Mouse (Mus musculus): Measurements from ENCODE around the gene Eif4g3. TPM values are rescaled to one million over a fixed set of nuclear protein-coding genes. Genes with fewer than 3 reads are reported as not detected.
A peak's percentile ranks its signal among the peaks of the same experiment; 100 is the strongest.

Gene Eif4g3
- 43.9 and 46.2 TPM in 2 replicates for polyA plus RNA-seq (2015; fragmentation: Nextera tagmentation; extraction: Ambion mirVana)

- H3K27ac ChIP-seq, result peak within 1 kb of the TSS; percentile 96
- H3K4me1 ChIP-seq, result peaks cover 32% of the 10 kb centered on the region
- no peaks in the 10 kb centered on the region for H3K27me3 ChIP-seq
- no peak for ATAC-seq
- peak within 1 kb of the TSS; percentile 84 for H3K4me2 ChIP-seq
- WGBS, result 1% methylated on average over 39 of the region's 39 CpGs
- peaks cover 13% of the 10 kb centered on the region for H3K36me3 ChIP-seq (ENCODE audit: poor library complexity, severe bottlenecking)
- peak within 1 kb of the TSS; percentile 100 for H3K9ac ChIP-seq
- H3K4me3 ChIP-seq, result peak within 1 kb of the TSS; percentile 98
- no peaks in the 10 kb centered on the region for H3K9me3 ChIP-seq (replicated peaks)
Measured at GRCm38 (mm10) chr4:137992890-137993289, at the start of gene Eif4g3. TSS of gene Eif4g3 (plus strand) at chr4:137993022.

GRCm38 (mm10) chr4:137943540-137943939, 49.3 kb upstream of the Eif4g3 start:
- Histone ChIP-seq H3K4me2 (no peak overlapping the region), H3K4me3 (no peak overlapping the region), H3K27me3 (no peaks in the 10 kb centered on the region), H3K36me3 (ENCODE audit: poor library complexity, severe bottlenecking) (peaks cover 16% of the 10 kb centered on the region), H3K4me1 (peaks cover 26% of the 10 kb centered on the region), H3K9me3 (replicated peaks) (no peaks in the 10 kb centered on the region), H3K9ac (no peak overlapping the region), H3K27ac (no peak overlapping the region)
- no peak for ATAC-seq
- 91% methylated on average over 10 of the region's 10 CpGs for WGBS

GRCm38 (mm10) chr4:137945376-137945775, 47.4 kb upstream of the Eif4g3 start:
- no peak overlapping the region for H3K27ac ChIP-seq
- no peak overlapping the region for H3K4me3 ChIP-seq
- no peaks in the 10 kb centered on the region for H3K27me3 ChIP-seq
- no peaks in the 10 kb centered on the region for H3K9me3 ChIP-seq (replicated peaks)
- peaks cover 17% of the 10 kb centered on the region for H3K4me1 ChIP-seq
- ATAC-seq, result no peak
- H3K9ac ChIP-seq, result no peak overlapping the region
- H3K36me3 ChIP-seq (ENCODE audit: poor library complexity, severe bottlenecking), result peaks cover 26% of the 10 kb centered on the region
- 69% methylated on average over 4 of the region's 4 CpGs for WGBS
- H3K4me2 ChIP-seq, result no peak overlapping the region

GRCm38 (mm10) chr4:137946419-137946818, 46.4 kb upstream of the Eif4g3 start:
- peaks cover 17% of the 10 kb centered on the region for H3K4me1 ChIP-seq
- peaks cover 29% of the 10 kb centered on the region for H3K36me3 ChIP-seq (ENCODE audit: poor library complexity, severe bottlenecking)
- H3K27me3 ChIP-seq, result no peaks in the 10 kb centered on the region
- no peak overlapping the region for H3K4me3 ChIP-seq
- H3K9ac ChIP-seq, result no peak overlapping the region
- H3K9me3 ChIP-seq (replicated peaks), result no peaks in the 10 kb centered on the region
- no peak for ATAC-seq
- 85% methylated on average over 8 of the region's 11 CpGs for WGBS
- no peak overlapping the region for H3K27ac ChIP-seq
- H3K4me2 ChIP-seq, result no peak overlapping the region

GRCm38 (mm10) chr4:137952840-137953239, 40.0 kb upstream of the Eif4g3 start:
- Histone ChIP-seq H3K4me2 (no peak overlapping the region), H3K4me1 (no peaks in the 10 kb centered on the region), H3K27me3 (no peaks in the 10 kb centered on the region), H3K9ac (no peak overlapping the region), H3K9me3 (replicated peaks) (no peaks in the 10 kb centered on the region), H3K27ac (no peak overlapping the region), H3K36me3 (ENCODE audit: poor library complexity, severe bottlenecking) (peaks cover 47% of the 10 kb centered on the region), H3K4me3 (no peak overlapping the region)
- 28% methylated on average over 4 of the region's 4 CpGs for WGBS
- ATAC-seq, result no peak

- Histone ChIP-seq H3K27me3 (no peaks in the 10 kb centered on the region), H3K27ac (no peak overlapping the region), H3K9me3 (replicated peaks) (no peaks in the 10 kb centered on the region), H3K4me3 (no peak overlapping the region), H3K36me3 (ENCODE audit: poor library complexity, severe bottlenecking) (peaks cover 51% of the 10 kb centered on the region), H3K4me1 (no peaks in the 10 kb centered on the region), H3K4me2 (no peak overlapping the region), H3K9ac (no peak overlapping the region)
- ATAC-seq, result no peak
- WGBS, result 77% methylated on average over 2 of the region's 2 CpGs
Measured at GRCm38 (mm10) chr4:137954184-137954583, 38.6 kb upstream of the Eif4g3 start.

- H3K4me3 ChIP-seq, result no peak overlapping the region
- peaks cover 51% of the 10 kb centered on the region for H3K36me3 ChIP-seq (ENCODE audit: poor library complexity, severe bottlenecking)
- no peak overlapping the region for H3K9ac ChIP-seq
- WGBS, result 91% methylated on average over 8 of the region's 8 CpGs
- no peaks in the 10 kb centered on the region for H3K4me1 ChIP-seq
- no peaks in the 10 kb centered on the region for H3K27me3 ChIP-seq
- H3K9me3 ChIP-seq (replicated peaks), result peaks cover 6% of the 10 kb centered on the region; the same call in 1 of the 2 replicates
- H3K27ac ChIP-seq, result no peak overlapping the region
- no peak for ATAC-seq
- H3K4me2 ChIP-seq, result no peak overlapping the region
Measured at GRCm38 (mm10) chr4:137954926-137955396, 37.9 kb upstream of the Eif4g3 start.

GRCm38 (mm10) chr4:137956260-137956659, 36.6 kb upstream of the Eif4g3 start:
- Histone ChIP-seq H3K9ac (no peak overlapping the region), H3K4me3 (no peak overlapping the region), H3K4me2 (no peak overlapping the region), H3K9me3 (replicated peaks) (peaks cover 6% of the 10 kb centered on the region; the same call in 1 of the 2 replicates), H3K27me3 (no peaks in the 10 kb centered on the region), H3K4me1 (no peaks in the 10 kb centered on the region), H3K36me3 (ENCODE audit: poor library complexity, severe bottlenecking) (peaks cover 44% of the 10 kb centered on the region), H3K27ac (no peak overlapping the region)
- ATAC-seq, result no peak
- WGBS, result 97% methylated on average over 15 of the region's 15 CpGs

- ATAC-seq, result no peak
- H3K36me3 ChIP-seq (ENCODE audit: poor library complexity, severe bottlenecking), result peaks cover 57% of the 10 kb centered on the region
Measured at GRCm38 (mm10) chr4:137959889-137960665, 32.7 kb upstream of the Eif4g3 start.

GRCm38 (mm10) chr4:137960757-137961156, 32.1 kb upstream of the Eif4g3 start:
- peaks cover 56% of the 10 kb centered on the region for H3K36me3 ChIP-seq (ENCODE audit: poor library complexity, severe bottlenecking)
- no peak overlapping the region for H3K4me2 ChIP-seq
- peaks cover 8% of the 10 kb centered on the region for H3K4me1 ChIP-seq
- H3K9me3 ChIP-seq (replicated peaks), result peaks cover 6% of the 10 kb centered on the region; the same call in 1 of the 2 replicates
- H3K27me3 ChIP-seq, result no peaks in the 10 kb centered on the region
- H3K4me3 ChIP-seq, result no peak overlapping the region
- ATAC-seq, result no peak
- no peak overlapping the region for H3K27ac ChIP-seq
- H3K9ac ChIP-seq, result no peak overlapping the region
- WGBS, result 85% methylated on average over 11 of the region's 11 CpGs

More at GRCm38 (mm10) chr4:137959889-137960665, 32.7 kb upstream of the Eif4g3 start:
- peaks cover 6% of the 10 kb centered on the region; the same call in 1 of the 2 replicates for H3K9me3 ChIP-seq (replicated peaks)
- H3K27me3 ChIP-seq, result no peaks in the 10 kb centered on the region
- H3K27ac ChIP-seq, result no peak overlapping the region
- peaks cover 8% of the 10 kb centered on the region for H3K4me1 ChIP-seq
- H3K4me2 ChIP-seq, result no peak overlapping the region
- no peak overlapping the region for H3K9ac ChIP-seq
- 88% methylated on average over 13 of the region's 13 CpGs for WGBS
- H3K4me3 ChIP-seq, result no peak overlapping the region

- Histone ChIP-seq H3K4me3 (no peak overlapping the region), H3K36me3 (ENCODE audit: poor library complexity, severe bottlenecking) (peaks cover 42% of the 10 kb centered on the region), H3K27me3 (no peaks in the 10 kb centered on the region), H3K9me3 (replicated peaks) (peaks cover 6% of the 10 kb centered on the region; the same call in 1 of the 2 replicates), H3K27ac (peak overlapping the region; percentile 10; the same call in 1 of the 2 replicates), H3K9ac (no peak overlapping the region), H3K4me2 (no peak overlapping the region), H3K4me1 (peaks cover 8% of the 10 kb centered on the region)
- no peak for ATAC-seq
- WGBS, result 87% methylated on average over 20 of the region's 20 CpGs
Measured at GRCm38 (mm10) chr4:137962643-137963350, 30.0 kb upstream of the Eif4g3 start.

- Histone ChIP-seq H3K4me2 (no peak overlapping the region), H3K27ac (no peak overlapping the region), H3K9me3 (replicated peaks) (peaks cover 6% of the 10 kb centered on the region; the same call in 1 of the 2 replicates), H3K36me3 (ENCODE audit: poor library complexity, severe bottlenecking) (peaks cover 37% of the 10 kb centered on the region), H3K27me3 (no peaks in the 10 kb centered on the region), H3K9ac (no peak overlapping the region), H3K4me3 (no peak overlapping the region), H3K4me1 (peaks cover 8% of the 10 kb centered on the region)
- ATAC-seq, result no peak
- WGBS, result 73% methylated on average over 6 of the region's 6 CpGs
Measured at GRCm38 (mm10) chr4:137963431-137963830, 29.4 kb upstream of the Eif4g3 start.

Data from forebrain, embryonic 13.5 days (tissue).